Mouse (Mus musculus) liver, adult 2 months (tissue): ENCODE measurements at regions not wholly inside any gene's neighbourhood (a gene's known extent, or its start where the extent isn't known, plus 50 kb on each side); places are given as distances from the start of the nearest gene placed in this dataset.

Experiments used
- CTCF ChIP-seq: fragments of 200-500 bp; IDR thresholded peaks from 2 replicates; pipeline ENCODE4 v1.5.1; 2011; ENCODE audit warnings: low read depth, low read length, control low read depth
- POLR2A ChIP-seq: fragments of 200-500 bp; IDR thresholded peaks from 2 replicates; pipeline ENCODE4 v1.6.1; 2011; ENCODE audit warnings: low read length, control low read depth; ENCODE audit not compliant: insufficient read depth; ENCODE audit errors: extremely low read depth

DNA sequence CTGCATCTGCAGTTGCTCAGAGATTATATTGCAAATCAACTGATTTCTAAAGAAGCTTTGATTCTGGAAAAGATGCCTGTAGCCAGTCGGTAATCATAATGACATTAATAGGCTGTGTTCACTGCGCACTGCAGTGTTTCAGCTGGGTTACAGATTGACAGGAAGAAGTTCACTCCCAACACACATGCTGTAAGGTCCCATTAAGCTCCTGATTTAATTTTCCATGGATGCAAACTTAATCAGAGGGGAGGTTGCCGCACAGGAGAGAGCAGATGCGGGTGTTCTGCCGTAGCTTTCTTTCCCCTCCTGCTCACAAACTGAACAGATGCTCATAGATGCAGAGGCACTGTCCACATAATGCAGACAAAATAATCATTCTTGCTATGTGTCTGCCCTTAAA lies 284.0 kb downstream of the Adgb start:
- TF ChIP-seq CTCF (no peak), POLR2A (no peak)
